Mouse (Mus musculus): ENCODE results near the gene Gpatch8. TPM values are rescaled to one million over a fixed set of nuclear protein-coding genes. Genes with fewer than 3 reads are reported as not detected.
A peak's percentile ranks its signal among the peaks of the same experiment; 100 is the strongest.

The Gpatch8 gene
- polyA plus RNA-seq, 1 experiment from 2014 or later = 18.9 TPM

- Histone ChIP-seq H3K27ac (ENCODE audit: low read depth, low read length) (no peak overlapping the region), H3K27me3 (replicated peaks; ENCODE audit: control insufficient read depth, insufficient read depth, low read length) (peaks cover 10% of the 10 kb centered on the region; the same call in 1 of the 2 replicates), H3K9me3 (ENCODE audit: control insufficient read depth) (no peaks in the 10 kb centered on the region), H3K4me2 (replicated peaks; ENCODE audit: low read depth) (no peak overlapping the region), H3K36me3 (ENCODE audit: control insufficient read depth, insufficient read depth) (no peaks in the 10 kb centered on the region), H3K4me1 (replicated peaks; ENCODE audit: control insufficient read depth, insufficient read depth, low read length) (no peaks in the 10 kb centered on the region), H3K4me3 (ENCODE audit: low read depth, low read length) (no peak overlapping the region), H3K9ac (ENCODE audit: low read depth, low read length) (no peak overlapping the region)
- no peak for ATAC-seq
- TF ChIP-seq CTCF (IDR thresholded peaks at IDR 0.05; ENCODE audit: low read depth) = peak; percentile 56
- WGBS = 93% methylated on average over 3 of the region's 3 CpGs
Measured at GRCm38 (mm10) chr11:102599912-102600311, 43.7 kb upstream of the Gpatch8 start.

- H3K27me3 ChIP-seq (replicated peaks; ENCODE audit: control insufficient read depth, insufficient read depth, low read length) = no peaks in the 10 kb centered on the region
- no peak for TF ChIP-seq CTCF (IDR thresholded peaks at IDR 0.05; ENCODE audit: low read depth)
- no peaks in the 10 kb centered on the region for H3K4me1 ChIP-seq (replicated peaks; ENCODE audit: control insufficient read depth, insufficient read depth, low read length)
- WGBS = 20% methylated on average over 3 of the region's 4 CpGs
- no peaks in the 10 kb centered on the region for H3K36me3 ChIP-seq (ENCODE audit: control insufficient read depth, insufficient read depth)
- ATAC-seq = no peak
- no peak overlapping the region for H3K4me2 ChIP-seq (replicated peaks; ENCODE audit: low read depth)
- H3K9me3 ChIP-seq (ENCODE audit: control insufficient read depth) = no peaks in the 10 kb centered on the region
- H3K4me3 ChIP-seq (ENCODE audit: low read depth, low read length) = no peak overlapping the region
- no peak overlapping the region; the same call in 1 of the 2 replicates for H3K9ac ChIP-seq (ENCODE audit: low read depth, low read length)
- H3K27ac ChIP-seq (ENCODE audit: low read depth, low read length) = no peak overlapping the region
Measured at GRCm38 (mm10) chr11:102595341-102595820, 39.2 kb upstream of the Gpatch8 start.

GRCm38 (mm10) chr11:102587554-102587953 lies 31.4 kb upstream of the Gpatch8 start:
- Histone ChIP-seq H3K4me2 (replicated peaks; ENCODE audit: low read depth) (no peak overlapping the region), H3K4me3 (ENCODE audit: low read depth, low read length) (no peak overlapping the region), H3K27ac (ENCODE audit: low read depth, low read length) (no peak overlapping the region), H3K9ac (ENCODE audit: low read depth, low read length) (no peak overlapping the region), H3K4me1 (replicated peaks; ENCODE audit: control insufficient read depth, insufficient read depth, low read length) (no peaks in the 10 kb centered on the region), H3K36me3 (ENCODE audit: control insufficient read depth, insufficient read depth) (no peaks in the 10 kb centered on the region), H3K9me3 (ENCODE audit: control insufficient read depth) (no peaks in the 10 kb centered on the region), H3K27me3 (replicated peaks; ENCODE audit: control insufficient read depth, insufficient read depth, low read length) (peaks cover 6% of the 10 kb centered on the region; the same call in 1 of the 2 replicates)
- 74% methylated on average over 3 of the region's 3 CpGs for WGBS
- peak; percentile 22; the same call in 1 of the 2 replicates for TF ChIP-seq CTCF (IDR thresholded peaks at IDR 0.05; ENCODE audit: low read depth)
- no peak for ATAC-seq

- 92% methylated on average over 4 of the region's 4 CpGs for WGBS
- H3K36me3 ChIP-seq (ENCODE audit: control insufficient read depth, insufficient read depth) = no peaks in the 10 kb centered on the region
- no peak overlapping the region for H3K4me3 ChIP-seq (ENCODE audit: low read depth, low read length)
- no peak overlapping the region for H3K9ac ChIP-seq (ENCODE audit: low read depth, low read length)
- no peaks in the 10 kb centered on the region for H3K4me1 ChIP-seq (replicated peaks; ENCODE audit: control insufficient read depth, insufficient read depth, low read length)
- ATAC-seq = no peak
- no peaks in the 10 kb centered on the region for H3K9me3 ChIP-seq (ENCODE audit: control insufficient read depth)
- no peak overlapping the region for H3K27ac ChIP-seq (ENCODE audit: low read depth, low read length)
- 0 out of 2 replicates have a peak, but pooled peaks have one; percentile 17 for TF ChIP-seq CTCF (IDR thresholded peaks at IDR 0.05; ENCODE audit: low read depth)
- H3K27me3 ChIP-seq (replicated peaks; ENCODE audit: control insufficient read depth, insufficient read depth, low read length) = peaks cover 7% of the 10 kb centered on the region; the same call in 1 of the 2 replicates
- H3K4me2 ChIP-seq (replicated peaks; ENCODE audit: low read depth) = no peak overlapping the region
Measured at GRCm38 (mm10) chr11:102586445-102587130, 30.4 kb upstream of the Gpatch8 start.

GRCm38 (mm10) chr11:102582736-102583135 lies 26.5 kb upstream of the Gpatch8 start:
- H3K4me2 ChIP-seq (replicated peaks; ENCODE audit: low read depth) = no peak overlapping the region
- H3K36me3 ChIP-seq (ENCODE audit: control insufficient read depth, insufficient read depth) = no peaks in the 10 kb centered on the region
- H3K9me3 ChIP-seq (ENCODE audit: control insufficient read depth) = no peaks in the 10 kb centered on the region
- TF ChIP-seq CTCF (IDR thresholded peaks at IDR 0.05; ENCODE audit: low read depth) = no peak
- ATAC-seq = no peak
- H3K9ac ChIP-seq (ENCODE audit: low read depth, low read length) = no peak overlapping the region
- H3K27ac ChIP-seq (ENCODE audit: low read depth, low read length) = no peak overlapping the region
- peaks cover 7% of the 10 kb centered on the region; the same call in 1 of the 2 replicates for H3K27me3 ChIP-seq (replicated peaks; ENCODE audit: control insufficient read depth, insufficient read depth, low read length)
- WGBS = 31% methylated on average over 5 of the region's 5 CpGs
- no peaks in the 10 kb centered on the region for H3K4me1 ChIP-seq (replicated peaks; ENCODE audit: control insufficient read depth, insufficient read depth, low read length)
- H3K4me3 ChIP-seq (ENCODE audit: low read depth, low read length) = no peak overlapping the region

GRCm38 (mm10) chr11:102582016-102582610 lies 25.9 kb upstream of the Gpatch8 start:
- Histone ChIP-seq H3K4me2 (replicated peaks; ENCODE audit: low read depth) (no peak overlapping the region), H3K27ac (ENCODE audit: low read depth, low read length) (no peak overlapping the region), H3K9ac (ENCODE audit: low read depth, low read length) (no peak overlapping the region), H3K27me3 (replicated peaks; ENCODE audit: control insufficient read depth, insufficient read depth, low read length) (peaks cover 7% of the 10 kb centered on the region; the same call in 1 of the 2 replicates), H3K4me3 (ENCODE audit: low read depth, low read length) (no peak overlapping the region), H3K9me3 (ENCODE audit: control insufficient read depth) (no peaks in the 10 kb centered on the region), H3K36me3 (ENCODE audit: control insufficient read depth, insufficient read depth) (no peaks in the 10 kb centered on the region), H3K4me1 (replicated peaks; ENCODE audit: control insufficient read depth, insufficient read depth, low read length) (no peaks in the 10 kb centered on the region)
- ATAC-seq = no peak
- 29% methylated on average over 13 of the region's 13 CpGs for WGBS
- TF ChIP-seq CTCF (IDR thresholded peaks at IDR 0.05; ENCODE audit: low read depth) = no peak

Data from intestine, postnatal 0 days (tissue).